Mouse (Mus musculus) lung, adult 2 months (tissue): ENCODE measurements around the gene Lkaaear1. TPM values are rescaled to one million over a fixed set of nuclear protein-coding genes. Genes with fewer than 3 reads are reported as not detected.

ENCODE experiments used
- DNase-seq: peaks from one replicate; pipeline ENCODE4 v3.0.0; 2022
- H3K4me1 ChIP-seq: fragments of 200-500 bp; 2 replicates; pipeline ENCODE4 v1.6.1; 2011; ENCODE audit warnings: low read length; ENCODE audit not compliant: control insufficient read depth, insufficient read depth
- H3K4me3 ChIP-seq: fragments of 200-500 bp; replicated peaks from 2 replicates; pipeline ENCODE3; 2011; ENCODE audit warnings: low read depth, mild to moderate bottlenecking, control low read depth, low read length; ENCODE audit errors: extremely low read depth
- CTCF ChIP-seq: fragments of 200-500 bp; IDR thresholded peaks from 2 replicates; pipeline ENCODE4 v1.5.1; 2011; ENCODE audit warnings: mild to moderate bottlenecking, low read length, control low read depth; ENCODE audit not compliant: insufficient read depth
- POLR2A ChIP-seq: fragments of 200-500 bp; IDR thresholded peaks from 2 replicates; pipeline ENCODE4 v1.6.1; 2011; ENCODE audit warnings: low read depth, mild to moderate bottlenecking, control low read depth, low read length, borderline replicate concordance; ENCODE audit errors: extremely low read depth
- WGBS: fragments of 180-500 bp; shearing (Covaris S2); methylation state at CpG from one replicate; pipeline ENCODE4 v1.1.7; 2018; 5-methylcytosine and 5-hydroxymethylcytosine counted together
- polyA plus RNA-seq: library from polyadenylated mRNA; depleted of rRNA; stranded (reverse); fragments of >200 nt; gene quantifications from 2 replicates; pipeline ENCODE4 v1.2.3, GENCODE M21; 2012

The Lkaaear1 gene
- polyA plus RNA-seq, 1 experiment, result not detected

DNA sequence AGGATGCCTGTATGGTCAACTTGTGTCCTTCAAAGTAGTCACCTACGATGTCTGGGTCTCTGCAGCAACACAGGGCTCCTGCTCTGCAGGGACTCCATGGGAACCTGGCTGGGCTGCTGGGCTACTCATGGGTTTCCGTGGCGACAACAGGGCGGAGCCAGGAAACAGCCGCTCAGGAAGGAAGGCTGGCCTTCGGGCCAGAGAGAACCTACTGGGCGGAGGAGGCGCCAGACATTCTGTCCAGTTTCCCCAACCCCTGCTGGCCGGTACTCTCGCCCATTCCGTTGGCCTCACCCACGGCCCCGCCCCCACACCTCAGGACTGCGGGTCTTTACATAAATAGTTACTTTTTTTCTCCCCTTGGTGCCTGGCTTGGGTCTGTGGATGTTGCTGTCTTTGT is 22.8 kb downstream of the Lkaaear1 start:
- Histone ChIP-seq H3K4me1 (peaks cover 23% of the 10 kb centered on the region), H3K4me3 (peak overlapping the region; percentile 37)
- WGBS, result 3% methylated on average over 14 of the region's 14 CpGs
- DNase-seq, result peak; percentile 71
- TF ChIP-seq POLR2A, result peak; percentile 66; the same call in 1 of the 2 replicates
- TF ChIP-seq CTCF, result no peak

DNA sequence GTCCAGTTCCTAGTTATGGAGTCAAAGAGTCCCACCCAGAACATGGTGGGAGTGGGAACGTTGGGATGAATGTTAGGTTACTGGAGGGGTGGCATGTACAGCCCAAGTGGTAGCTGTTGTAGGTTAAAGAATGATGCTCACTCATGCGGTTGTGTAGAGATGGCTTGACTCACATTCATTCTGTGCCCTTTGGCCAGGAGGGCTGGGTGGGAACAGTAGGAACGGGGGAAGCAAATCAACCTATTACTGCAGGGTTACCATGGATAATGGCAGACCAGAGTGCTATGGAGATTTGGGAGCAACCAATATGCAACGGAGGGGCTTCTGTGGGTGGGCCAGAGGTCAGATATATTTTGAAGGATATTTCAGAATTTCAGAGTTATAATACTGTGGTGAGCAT is 23.3 kb downstream of the Lkaaear1 start:
- no peak overlapping the region for H3K4me3 ChIP-seq
- 80% methylated on average over 4 of the region's 4 CpGs for WGBS
- no peak for DNase-seq
- H3K4me1 ChIP-seq, result peaks cover 23% of the 10 kb centered on the region
- no peak for TF ChIP-seq CTCF
- TF ChIP-seq POLR2A, result no peak

- WGBS, result 23% methylated on average over 1 of the region's 1 CpGs
- TF ChIP-seq POLR2A (peak; percentile 9; the same call in 1 of the 2 replicates), CTCF (no peak)
- DNase-seq, result no peak
- Histone ChIP-seq H3K4me1 (peaks cover 25% of the 10 kb centered on the region), H3K4me3 (no peak overlapping the region)
These were observed 24.7 kb downstream of the Lkaaear1 start for GRCm38 (mm10) chr2:181673501-181673900.

DNA sequence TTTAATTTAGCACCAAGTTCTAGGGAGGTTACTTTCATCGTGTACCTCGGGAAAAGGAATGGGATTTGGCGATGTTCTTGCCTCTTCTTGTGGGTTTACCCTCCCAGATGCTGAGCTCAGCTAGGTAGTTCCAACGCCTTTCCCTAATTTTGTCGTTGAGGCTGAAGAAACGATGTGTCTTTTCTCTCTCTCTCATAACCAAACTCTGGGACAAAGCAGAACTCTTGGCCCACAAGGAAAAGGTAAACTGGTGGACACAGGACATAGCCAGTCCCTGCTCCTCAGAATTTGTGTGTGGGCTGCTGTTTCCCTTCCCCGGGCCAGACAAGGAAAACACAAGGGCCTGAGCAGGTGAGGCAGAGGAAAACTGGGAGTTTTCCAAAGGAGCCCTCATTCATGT is 26.3 kb downstream of the Lkaaear1 start:
- no peak for TF ChIP-seq CTCF
- WGBS, result 38% methylated on average over 7 of the region's 7 CpGs
- DNase-seq, result no peak
- H3K4me1 ChIP-seq, result peaks cover 22% of the 10 kb centered on the region; the same call in 1 of the 2 replicates
- H3K4me3 ChIP-seq, result no peak overlapping the region

DNA sequence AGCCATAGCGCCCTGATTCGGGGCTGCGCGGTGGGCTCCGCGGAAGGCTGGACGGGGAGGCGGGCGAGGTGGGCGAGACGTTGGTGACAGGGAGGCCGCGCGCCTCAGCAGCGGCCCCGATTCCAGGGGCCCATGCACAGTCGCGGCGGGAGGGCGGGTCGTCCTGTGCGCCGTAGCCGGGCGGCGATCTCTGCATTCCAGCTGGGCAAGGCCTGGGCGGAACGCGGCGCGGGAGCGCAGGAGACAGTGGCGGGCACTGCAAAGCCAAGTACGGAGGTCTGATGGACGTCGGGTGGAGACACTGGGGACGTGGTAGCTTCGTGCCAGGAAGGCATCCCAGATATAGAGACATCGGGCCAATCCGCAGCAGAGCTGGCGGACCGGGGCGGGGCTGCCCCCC is 26.9 kb downstream of the Lkaaear1 start, which contains the start of gene Sox18:
Gene Sox18, minus strand, starts transcription at position 315 of the 400 bp plus-strand sequence.
- peak; percentile 99 for TF ChIP-seq POLR2A
- TF ChIP-seq CTCF, result no peak
- peaks cover 21% of the 10 kb centered on the region; the same call in 1 of the 2 replicates for H3K4me1 ChIP-seq
- DNase-seq, result peak; percentile 68
- peak within 1 kb of the TSS; percentile 64 for H3K4me3 ChIP-seq
- 2% methylated on average over 43 of the region's 43 CpGs for WGBS

GRCm38 (mm10) chr2:181670913-181671311 is 27.3 kb downstream of the Lkaaear1 start:
- 2% methylated on average over 41 of the region's 41 CpGs for WGBS
- DNase-seq, result no peak
- Histone ChIP-seq H3K4me3 (peak overlapping the region; percentile 64), H3K4me1 (peaks cover 20% of the 10 kb centered on the region; the same call in 1 of the 2 replicates)
- TF ChIP-seq POLR2A (peak; percentile 4; the same call in 1 of the 2 replicates), CTCF (no peak)

DNA sequence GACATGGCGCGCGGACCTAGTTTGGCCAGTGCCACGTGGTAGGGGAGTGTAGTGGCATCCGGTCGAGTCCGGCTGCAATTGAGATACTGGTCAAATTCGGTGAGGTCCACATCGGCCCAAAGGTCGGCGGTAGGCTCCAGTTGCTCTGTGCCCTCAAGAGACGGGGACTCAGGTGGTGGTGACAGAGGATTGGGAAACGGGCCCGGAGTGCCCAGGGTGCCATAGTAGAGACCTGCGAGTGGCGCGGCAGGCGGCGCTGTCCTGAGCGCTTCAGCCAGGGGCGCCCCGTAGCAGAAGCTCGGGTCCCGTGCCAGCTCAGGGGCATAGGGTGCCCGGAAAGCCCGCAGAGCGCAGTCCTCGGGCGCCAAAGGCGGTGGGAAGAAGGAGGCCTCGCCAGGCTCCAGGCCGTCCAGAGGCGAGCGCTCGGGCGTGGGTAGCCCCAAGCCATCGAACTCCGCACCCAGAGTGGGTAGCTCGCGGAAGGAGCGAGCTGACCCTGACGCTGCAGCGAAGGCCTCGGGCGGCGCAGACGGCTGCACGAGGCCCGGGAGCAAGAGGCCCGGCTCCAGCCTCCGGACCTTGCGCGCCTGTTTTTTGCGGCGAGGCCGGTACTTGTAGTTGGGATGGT is 27.8 kb downstream of the Lkaaear1 start:
- WGBS, result 5% methylated on average over 56 of the region's 56 CpGs
- H3K4me3 ChIP-seq, result peak overlapping the region; percentile 64
- peak; percentile 36 for DNase-seq
- TF ChIP-seq POLR2A (peak; percentile 60; the same call in 1 of the 2 replicates), CTCF (no peak)
- peaks cover 20% of the 10 kb centered on the region; the same call in 1 of the 2 replicates for H3K4me1 ChIP-seq

DNA sequence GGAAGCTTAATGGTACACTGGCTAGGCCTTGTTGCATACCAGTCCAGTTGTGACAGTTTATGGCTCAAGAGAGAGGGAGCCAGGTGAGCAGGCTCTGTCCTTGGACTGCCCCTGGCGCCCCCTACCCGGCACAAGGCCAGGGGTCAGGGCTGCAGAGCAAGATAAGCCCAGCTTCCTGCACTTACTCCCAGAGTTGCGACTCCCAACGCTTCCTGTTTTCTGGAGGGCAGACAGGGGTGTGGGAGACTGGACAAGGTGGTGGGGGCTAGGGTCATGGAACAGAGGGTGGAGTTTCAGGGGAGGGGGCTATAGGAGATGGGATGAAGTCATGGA is 35.0 kb downstream of the Lkaaear1 start:
- Histone ChIP-seq H3K4me1 (peaks cover 24% of the 10 kb centered on the region), H3K4me3 (no peak overlapping the region)
- no peak for TF ChIP-seq CTCF
- WGBS, result 24% methylated on average over 4 of the region's 4 CpGs
- DNase-seq, result peak; percentile 59

DNA sequence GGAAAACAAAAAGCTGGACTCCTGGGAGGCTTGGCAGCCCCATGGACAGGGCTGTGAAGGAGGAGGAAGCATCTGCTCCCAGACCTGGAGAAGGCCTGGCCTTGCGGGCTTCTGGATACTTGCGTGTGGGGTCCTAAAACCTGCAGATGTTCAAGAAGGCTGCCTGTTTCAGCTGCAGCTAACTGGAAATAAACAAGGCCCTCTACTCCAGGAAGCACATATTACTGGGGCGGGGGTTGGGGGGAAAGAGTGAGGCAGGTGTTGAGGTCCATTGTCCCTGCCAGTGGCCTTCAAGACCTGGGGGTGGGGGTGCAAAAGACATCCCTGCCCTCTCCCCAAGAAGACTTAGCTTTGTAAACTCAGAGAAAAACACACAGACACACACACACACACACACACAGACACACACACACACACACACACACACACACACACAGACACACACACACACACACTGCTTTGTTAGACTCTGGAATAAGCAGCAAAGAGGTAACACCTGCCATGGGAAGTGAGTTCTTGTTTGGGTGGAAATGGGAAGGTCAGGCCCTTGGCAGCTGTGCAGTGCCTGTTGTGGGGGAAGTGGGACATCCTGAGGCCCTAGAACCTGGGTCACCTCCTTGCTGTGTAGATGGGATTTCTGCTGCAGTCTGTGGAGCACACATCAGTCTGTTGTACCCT is 35.5 kb downstream of the Lkaaear1 start:
- no peak for DNase-seq

DNA sequence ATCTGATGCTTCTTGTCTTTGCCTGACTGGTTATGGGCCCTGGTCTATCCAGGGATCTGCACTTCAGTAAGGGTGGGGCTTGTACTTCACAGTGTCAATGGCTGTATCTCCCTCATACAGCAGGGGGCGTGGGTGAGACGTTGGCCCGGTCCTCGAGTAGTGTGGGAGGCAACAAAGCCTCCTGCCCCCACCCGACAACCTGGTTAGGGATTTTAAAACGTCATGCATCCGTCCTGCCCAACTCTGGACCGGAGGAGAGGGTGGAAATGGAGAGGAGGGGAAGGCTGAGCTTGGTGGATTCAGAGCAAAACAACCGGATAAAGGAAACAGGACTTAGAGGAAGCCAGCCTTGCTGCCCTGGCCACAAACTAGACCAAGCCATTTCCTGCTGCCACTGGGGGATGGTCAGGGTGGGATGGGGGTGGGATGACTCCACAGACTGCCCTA is 38.6 kb downstream of the Lkaaear1 start:
- peak; percentile 82 for DNase-seq
- TF ChIP-seq POLR2A, result no peak
- TF ChIP-seq CTCF, result peak; percentile 88

More for the DNA sequence above, 35.5 kb downstream of the Lkaaear1 start:
- TF ChIP-seq POLR2A, result no peak
- TF ChIP-seq CTCF, result no peak
- H3K4me1 ChIP-seq, result peaks cover 24% of the 10 kb centered on the region
- 59% methylated on average over 3 of the region's 3 CpGs for WGBS
- H3K4me3 ChIP-seq, result no peak overlapping the region

GRCm38 (mm10) chr2:181658930-181659555 is 39.2 kb downstream of the Lkaaear1 start:
- Histone ChIP-seq H3K4me1 (peaks cover 24% of the 10 kb centered on the region), H3K4me3 (no peak overlapping the region)
- DNase-seq, result peak; percentile 55
- TF ChIP-seq CTCF (peak; percentile 57), POLR2A (no peak)
- WGBS, result 37% methylated on average over 17 of the region's 17 CpGs

More for the DNA sequence above, 38.6 kb downstream of the Lkaaear1 start:
- H3K4me1 ChIP-seq, result peaks cover 24% of the 10 kb centered on the region
- no peak overlapping the region for H3K4me3 ChIP-seq
- 5% methylated on average over 9 of the region's 9 CpGs for WGBS
